Mouse (Mus musculus) urinary bladder, adult 2 months (tissue): ENCODE results near the gene Slc38a6. TPM values are rescaled to one million over a fixed set of nuclear protein-coding genes. Genes with fewer than 3 reads are reported as not detected.

Experiments
- DNase-seq: peaks from one replicate; pipeline ENCODE4 v3.0.0; 2022; ENCODE audit warnings: low spot score
- polyA plus RNA-seq: library from polyadenylated mRNA; depleted of rRNA; stranded (reverse); fragments of >200 nt; gene quantifications from 2 replicates; pipeline ENCODE4 v1.2.3, GENCODE M21; 2012; rRNA removed

The Slc38a6 gene
- 14.6 and 18.2 TPM in 2 replicates for polyA plus RNA-seq

DNA sequence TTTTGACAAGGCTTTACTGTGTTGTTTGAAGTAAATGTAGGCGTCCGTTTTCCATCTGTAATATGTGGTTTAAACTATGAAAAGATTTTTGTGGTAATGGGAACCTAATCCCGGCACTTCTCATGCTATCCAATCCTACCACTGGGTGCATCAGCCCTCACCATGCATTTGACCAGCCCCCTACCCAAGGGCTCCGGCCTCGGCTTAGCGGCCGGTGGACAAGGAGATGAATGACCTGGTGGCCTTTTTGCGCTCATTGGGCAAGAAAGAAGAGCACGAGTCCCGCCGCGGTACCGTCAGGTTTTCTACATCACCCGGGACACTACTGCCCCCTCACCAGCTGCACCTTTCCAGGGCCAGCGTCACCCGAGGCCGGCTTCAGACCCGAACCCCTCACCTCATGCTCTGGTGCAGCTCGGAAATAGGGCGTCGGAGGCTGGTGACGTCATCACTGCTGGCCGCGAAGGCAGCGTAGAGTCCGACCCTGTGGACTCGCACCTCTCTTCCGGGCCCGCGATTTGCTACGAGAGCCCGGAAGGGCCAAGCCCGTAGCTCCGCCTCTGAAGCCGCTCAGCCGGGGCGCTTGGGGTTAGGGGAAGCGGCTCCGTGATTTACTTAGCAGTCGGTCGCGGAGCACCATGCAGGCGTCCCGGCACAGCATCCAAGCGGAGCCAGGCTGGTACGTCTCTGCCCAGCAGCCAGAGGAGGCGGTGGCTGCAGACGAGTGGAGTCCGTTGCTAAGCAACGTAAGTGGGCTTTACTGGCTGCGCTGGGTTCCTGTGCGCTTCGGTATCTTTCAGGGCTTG is at the start of gene Slc38a6, which contains the start of gene Trmt5:
TSS of gene Slc38a6 (plus strand) at position 493 of the 806 bp plus-strand sequence.
TSS of gene Trmt5 (minus strand) at position 424 of the 806 bp plus-strand sequence.
- peak; percentile 91 for DNase-seq

GRCm38 (mm10) chr12:73241960-73242359 is 44.6 kb upstream of the Slc38a6 start:
- no peak for DNase-seq

GRCm38 (mm10) chr12:73245687-73246086 is 40.9 kb upstream of the Slc38a6 start:
- no peak for DNase-seq

- no peak for DNase-seq
Observed at GRCm38 (mm10) chr12:73255006-73255405, 31.6 kb upstream of the Slc38a6 start.

- no peak for DNase-seq
Observed at GRCm38 (mm10) chr12:73259269-73259668, 27.3 kb upstream of the Slc38a6 start.

- DNase-seq = no peak
Observed at GRCm38 (mm10) chr12:73260339-73260738, 26.2 kb upstream of the Slc38a6 start.

DNA sequence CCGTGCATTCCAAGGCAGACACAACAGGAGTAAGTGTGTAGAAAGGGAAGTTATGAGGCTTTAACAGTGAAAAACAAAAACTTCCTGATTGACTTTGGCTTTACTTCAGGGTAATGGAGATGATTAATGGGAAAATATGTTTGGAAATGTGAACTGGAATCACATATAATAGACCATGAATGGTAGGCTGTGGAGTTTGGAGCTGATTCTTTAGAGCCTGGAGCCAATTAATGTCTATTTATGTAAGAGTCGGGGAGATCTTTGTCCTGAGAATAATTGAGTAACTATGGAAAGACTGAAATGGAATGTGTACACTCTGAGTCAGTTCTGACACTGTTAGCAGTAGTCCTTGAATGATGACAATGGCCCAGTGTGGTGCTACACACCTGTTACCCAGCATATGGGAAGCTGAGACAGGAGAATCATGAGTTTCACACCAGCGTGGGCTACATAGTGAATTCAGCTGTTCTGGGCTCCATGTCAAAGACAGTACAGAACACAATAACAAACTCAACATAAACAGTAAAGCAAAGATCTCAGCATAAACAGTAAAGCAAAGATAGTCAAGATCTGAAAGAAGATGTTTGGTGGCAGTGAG is 21.1 kb upstream of the Slc38a6 start:
- DNase-seq = no peak

DNA sequence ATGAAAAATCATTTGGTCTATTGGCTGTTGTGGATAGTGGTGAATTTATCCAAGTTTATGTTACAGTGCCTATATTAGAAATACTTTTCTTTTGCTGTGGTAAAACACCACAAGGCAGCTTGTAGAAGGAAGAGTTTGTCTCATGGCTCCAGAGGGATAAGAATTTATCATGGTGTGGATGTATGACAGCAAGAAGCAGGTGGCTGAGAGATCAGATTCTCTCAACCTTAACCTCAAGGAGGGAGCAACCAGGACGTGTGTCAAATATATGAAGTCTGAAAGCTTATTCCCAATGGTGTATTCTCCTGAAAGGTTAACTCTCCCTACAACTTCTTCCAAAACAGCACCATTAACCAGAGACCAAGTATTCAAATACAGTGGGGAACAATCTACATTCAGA is 20.0 kb upstream of the Slc38a6 start:
- no peak for DNase-seq

DNA sequence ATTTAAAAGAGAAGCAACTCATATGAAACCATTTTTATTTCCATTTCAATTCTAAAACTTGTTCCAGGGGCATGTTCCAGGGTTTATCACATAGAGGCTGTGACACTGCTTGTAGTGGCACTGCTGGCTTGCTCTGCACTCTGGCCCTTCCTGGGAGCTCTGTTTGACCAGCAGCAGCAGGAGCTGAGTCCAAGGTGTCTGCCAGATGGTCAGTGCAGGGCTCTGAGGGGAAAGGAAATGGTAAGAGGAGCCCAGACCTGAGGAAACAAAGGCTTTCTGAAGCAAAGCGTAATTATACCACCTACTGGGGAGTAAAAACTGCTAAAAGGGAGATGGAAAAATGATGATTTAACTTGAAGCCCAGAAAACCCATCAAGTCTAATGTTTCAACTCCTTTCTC is 18.1 kb upstream of the Slc38a6 start:
- no peak for DNase-seq

GRCm38 (mm10) chr12:73269531-73269930 is 17.0 kb upstream of the Slc38a6 start:
- no peak for DNase-seq

GRCm38 (mm10) chr12:73269933-73270332 is 16.6 kb upstream of the Slc38a6 start:
- DNase-seq = no peak

DNA sequence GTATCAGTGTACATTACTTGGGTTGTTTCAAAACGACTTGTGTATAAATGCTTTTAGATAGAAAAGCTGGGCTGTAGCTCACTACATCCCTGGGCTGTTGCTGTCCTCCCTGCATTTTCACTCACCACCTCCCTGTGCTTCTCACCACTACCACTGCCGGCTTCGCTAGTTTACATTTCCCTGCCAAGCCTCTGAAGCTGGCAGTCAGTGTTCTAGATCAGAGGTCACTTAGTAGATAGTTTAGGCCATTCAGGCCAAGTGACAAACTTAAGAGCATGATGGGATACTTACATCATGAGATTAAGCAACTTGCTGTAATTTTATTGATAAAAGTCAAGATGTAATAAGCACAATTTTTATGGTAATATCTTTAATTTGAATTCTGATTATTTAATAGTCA is 11.7 kb upstream of the Slc38a6 start:
- no peak for DNase-seq

DNA sequence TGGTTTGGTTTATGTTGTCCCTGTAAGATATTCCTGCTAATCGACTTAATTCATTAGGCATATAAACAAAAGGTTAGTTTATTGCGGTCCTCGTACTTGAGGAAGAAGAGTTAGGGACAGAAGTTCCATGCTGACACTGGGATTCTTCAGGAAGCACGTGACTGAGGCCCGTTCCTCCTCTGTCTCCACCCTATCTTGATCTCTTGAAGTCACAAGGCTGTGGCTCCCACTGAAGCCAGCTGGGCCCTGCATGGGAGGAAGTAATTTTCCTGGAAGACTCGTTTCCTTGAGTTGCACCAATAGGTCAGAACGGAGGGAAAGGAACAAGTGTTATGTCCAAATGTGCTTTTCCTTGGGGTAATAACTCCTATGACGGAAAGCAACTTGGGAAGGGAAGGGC is 1.0 kb downstream of the Slc38a6 start:
- DNase-seq = no peak

DNA sequence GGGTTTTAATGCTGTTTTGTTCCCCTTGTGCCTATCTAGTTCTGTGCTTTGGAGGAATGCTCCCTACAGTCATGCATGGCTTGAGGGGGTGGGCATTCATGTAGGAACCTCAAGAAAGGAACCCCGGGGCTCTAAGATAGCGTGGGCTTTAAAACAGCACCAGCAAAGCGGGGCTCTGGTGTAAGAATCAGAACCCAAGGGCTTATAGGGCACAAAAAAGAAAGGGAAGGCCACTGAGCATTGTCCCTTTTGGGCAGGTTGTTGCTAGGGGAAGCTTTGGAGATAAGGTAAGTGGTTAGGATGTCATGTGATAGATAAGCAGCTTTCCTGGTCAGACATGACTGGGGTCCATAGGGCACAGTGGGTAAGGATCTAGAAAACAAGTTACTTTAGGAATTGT is 2.0 kb downstream of the Slc38a6 start:
- DNase-seq = no peak

DNA sequence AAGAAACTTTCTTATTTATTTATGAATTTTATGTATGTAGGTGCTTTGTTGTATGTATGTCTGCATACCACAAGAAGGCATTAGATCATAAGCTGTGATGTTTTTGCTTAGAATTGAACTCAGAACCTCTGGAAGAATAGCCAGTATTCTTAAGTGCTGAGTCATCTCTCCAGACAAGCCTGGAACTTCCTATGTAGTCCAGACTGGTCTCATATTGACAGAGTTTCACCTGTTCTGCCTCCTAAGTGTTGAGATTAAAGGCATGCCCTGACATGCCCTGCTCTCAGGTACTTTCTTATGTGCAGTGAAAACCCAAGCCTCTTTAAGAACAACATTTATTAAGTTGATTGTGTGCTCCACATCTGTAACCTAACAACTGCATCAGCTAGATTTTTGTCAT is 8.3 kb downstream of the Slc38a6 start:
- no peak for DNase-seq

DNA sequence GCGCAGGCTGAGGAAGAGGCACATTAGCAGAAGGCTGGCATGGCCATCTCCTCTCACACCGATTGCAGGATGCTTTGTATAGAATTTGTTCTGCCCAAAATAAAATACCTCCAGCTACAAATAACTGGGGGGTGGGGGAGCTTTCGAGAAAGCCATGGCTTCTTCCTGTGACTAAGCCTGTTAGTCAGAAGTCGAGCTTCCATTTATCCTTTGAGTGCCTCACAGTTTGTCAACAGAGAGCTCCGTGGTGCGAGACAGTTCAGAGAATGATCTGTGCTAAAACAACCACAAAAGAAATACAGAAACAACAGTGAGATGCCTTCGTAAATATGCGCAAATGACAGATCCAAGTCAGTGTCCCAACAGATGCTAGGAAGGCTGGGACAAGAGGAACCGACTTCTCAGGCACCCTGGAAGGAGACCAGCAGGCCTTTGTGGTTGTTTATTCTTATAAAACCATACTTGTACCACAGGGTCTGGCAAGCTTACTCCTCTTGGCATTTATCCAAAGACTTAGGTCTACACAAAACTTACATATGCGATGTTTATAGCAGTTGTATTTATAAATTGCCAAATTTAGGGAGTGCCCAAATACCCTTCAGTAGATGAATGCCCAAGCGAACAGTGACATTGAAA is 9.0 kb downstream of the Slc38a6 start:
- no peak for DNase-seq

GRCm38 (mm10) chr12:73298621-73299020 is 12.0 kb downstream of the Slc38a6 start:
- DNase-seq = no peak

DNA sequence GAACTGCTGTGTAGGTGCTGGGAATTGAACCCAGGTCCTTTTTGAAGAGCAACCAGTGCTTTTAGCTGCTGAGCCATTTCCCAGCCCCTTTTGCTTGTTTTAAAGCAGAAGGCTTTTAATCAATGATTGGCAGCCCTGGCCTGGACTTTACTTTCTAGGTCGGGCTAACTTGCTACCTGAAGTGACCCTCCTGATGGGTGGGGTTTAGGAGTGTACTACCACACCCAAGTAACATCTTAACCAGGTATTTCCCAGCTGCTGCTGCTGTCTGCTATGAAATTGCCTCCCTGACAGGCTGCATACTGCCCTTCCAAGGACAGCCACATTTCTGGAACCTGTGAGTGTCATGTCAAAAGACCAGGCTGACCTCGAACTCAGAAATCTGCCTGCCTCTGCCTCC is 14.0 kb downstream of the Slc38a6 start:
- DNase-seq = no peak

DNA sequence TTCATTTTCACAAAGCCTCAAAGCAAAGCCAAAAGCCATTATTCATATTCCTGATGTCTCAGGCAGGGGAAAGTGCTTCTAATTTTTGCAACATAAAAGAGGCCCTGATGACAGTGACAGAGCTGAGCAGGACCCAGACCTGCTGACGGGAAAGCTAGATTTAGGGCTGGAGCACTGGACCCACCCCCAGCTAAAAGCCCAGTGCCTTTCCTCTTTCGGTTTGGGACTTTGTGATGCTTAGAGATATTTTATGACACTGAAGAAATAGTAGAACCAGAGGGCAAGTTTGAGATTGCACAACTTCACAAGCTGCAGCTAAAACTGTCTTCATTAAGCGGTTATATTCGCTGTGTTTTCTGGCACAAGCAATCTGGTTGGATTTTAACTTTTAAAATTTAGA is 18.1 kb downstream of the Slc38a6 start:
- DNase-seq = no peak

GRCm38 (mm10) chr12:73307750-73308149 is 21.2 kb downstream of the Slc38a6 start:
- DNase-seq = no peak

DNA sequence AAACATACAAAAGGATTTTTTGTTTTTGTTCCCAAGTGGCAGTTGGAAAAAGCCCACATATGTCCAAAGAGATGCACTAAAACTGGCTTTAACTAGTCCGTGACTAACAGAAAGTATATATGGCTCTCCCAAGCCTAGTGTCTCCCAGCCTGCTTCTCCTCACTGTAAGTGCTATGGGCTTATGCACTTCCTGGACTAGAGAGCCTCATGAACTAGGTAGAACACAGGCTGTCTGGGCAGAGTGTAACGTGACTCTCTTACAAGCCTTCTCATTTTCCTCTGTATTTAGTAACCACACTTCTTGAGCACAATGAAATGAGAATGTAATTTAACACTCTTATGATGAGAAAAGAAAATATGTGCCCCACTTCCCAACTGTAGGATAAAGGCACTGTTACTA is 22.1 kb downstream of the Slc38a6 start:
- no peak for DNase-seq

DNA sequence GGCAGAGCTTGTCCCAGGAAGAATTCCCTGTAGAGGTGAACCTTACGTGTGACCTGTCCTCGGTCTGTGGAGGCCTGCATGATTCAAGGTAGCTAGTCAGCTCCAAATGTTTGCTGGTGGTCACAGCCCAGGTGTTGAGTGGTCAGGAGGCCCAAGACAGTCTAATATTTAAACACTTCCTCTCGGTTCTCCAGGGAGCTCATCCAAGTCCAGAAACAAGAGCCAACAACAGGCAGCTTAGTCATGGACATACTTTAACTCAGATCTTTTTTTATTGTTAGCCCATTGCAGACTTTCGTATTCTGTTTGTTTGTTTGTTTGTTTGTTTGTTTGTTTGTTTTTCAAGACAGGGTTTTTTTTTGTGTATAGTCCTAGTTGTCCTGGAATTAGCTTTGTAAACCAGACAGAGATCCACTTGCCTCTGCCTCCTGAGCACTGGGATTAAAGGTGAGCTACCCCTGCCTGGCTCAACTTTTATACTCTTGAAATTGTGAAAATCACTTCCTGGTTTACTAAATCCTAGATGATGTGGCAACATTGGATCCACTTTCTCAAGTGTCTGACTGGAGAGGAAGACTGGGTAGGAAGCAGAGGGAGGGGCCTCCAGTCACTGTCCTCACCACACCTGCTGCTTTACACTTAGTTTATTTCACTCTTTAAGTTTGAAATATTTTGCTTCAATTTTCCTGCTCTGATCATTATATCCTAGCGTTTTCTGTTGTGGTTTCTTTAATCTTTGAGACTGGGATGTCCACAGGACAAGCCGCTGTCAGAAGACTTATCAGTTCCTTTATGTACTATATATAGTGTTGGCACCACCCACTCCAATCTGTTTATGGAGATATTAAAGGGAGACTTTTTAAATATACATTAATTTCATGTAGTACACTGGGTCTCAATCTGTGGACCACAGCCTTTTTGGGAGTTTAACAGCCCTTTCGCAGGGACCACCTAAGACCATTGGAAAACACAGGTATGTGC is 31.4 kb downstream of the Slc38a6 start:
- DNase-seq = no peak
